Mouse (Mus musculus) pancreas, adult 10 weeks (tissue): ENCODE results near the gene Vsig1. TPM values are rescaled to one million over a fixed set of nuclear protein-coding genes. Genes with fewer than 3 reads are reported as not detected.

Experiments used
- polyA plus RNA-seq: library from polyadenylated mRNA; stranded (reverse); fragments of 350-450 nt; fragmentation: Illumina TruSeq; extraction: RNeasy Lipid Tissue Mini Kit (QIAGEN cat#74804); gene quantifications from one replicate; pipeline ENCODE4 v1.2.3, GENCODE M21; 2015; ENCODE audit warnings: low read depth, low replicate concordance; ENCODE audit not compliant: insufficient read depth

Gene Vsig1
- polyA plus RNA-seq: not detected

DNA sequence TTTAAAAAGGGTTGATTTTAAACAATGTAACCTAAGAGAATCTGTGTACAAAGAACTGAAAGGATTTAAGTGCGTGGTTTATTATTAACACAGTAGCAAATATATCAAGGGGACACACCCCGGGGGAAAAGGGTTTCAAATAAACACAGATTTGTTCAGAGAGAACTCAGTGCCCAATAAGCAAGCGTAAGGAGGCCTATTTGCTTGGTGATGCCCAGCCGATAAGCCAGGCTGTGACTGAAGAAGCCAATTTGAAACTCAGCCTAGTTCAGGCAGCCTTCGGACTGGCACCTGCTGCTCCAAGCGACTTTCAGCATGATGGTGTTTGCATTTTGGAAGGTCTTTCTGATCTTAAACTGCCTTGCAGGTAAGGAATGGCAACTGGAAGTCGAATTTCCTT is at the start of gene Vsig1:
Gene Vsig1 (plus strand): TSS at position 249 of the 400 bp plus-strand sequence.

DNA sequence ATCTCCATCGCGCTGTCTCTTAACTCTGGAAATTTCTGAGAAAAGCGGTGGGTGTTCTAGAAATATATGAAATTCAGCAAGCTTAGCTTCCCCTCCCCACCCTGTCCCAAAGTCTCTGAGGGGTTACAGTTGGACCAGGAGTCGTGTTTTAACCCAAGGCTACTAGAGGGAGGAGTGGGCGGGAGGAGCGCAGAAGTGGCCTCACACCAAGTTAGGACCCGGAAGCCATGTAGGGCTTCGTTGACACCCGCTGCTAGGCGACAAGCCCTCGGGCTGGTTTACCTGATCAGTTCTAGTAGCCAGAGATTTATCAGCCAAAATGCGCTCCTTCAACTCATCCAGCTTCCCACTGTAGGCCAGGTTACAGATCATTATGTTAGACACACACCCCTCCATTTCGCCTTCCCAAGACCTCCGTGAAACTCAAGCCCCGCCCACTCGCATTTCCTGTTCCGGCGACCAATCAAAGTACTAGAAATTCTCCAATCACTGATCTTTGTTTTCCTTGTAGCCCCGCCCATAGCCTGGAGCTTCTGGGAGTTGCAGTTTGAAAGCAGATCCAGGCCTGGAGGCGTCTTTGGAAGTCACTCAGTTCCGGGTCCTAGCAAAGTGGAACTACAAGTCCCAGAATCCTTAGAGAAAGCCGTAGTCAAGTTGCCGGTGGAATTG is 49.0 kb downstream of the Vsig1 start, which contains the start of the genes Psmd10 and Atg4a:
Gene Psmd10 (minus strand): TSS at position 457 of the 669 bp plus-strand sequence.
Gene Atg4a (plus strand): TSS at position 636 of the 669 bp plus-strand sequence.

Other genes starting within 250 kb of the Vsig1 start
- gene Mid2, start 243.0 kb upstream of the Vsig1 start, polyA plus RNA-seq: 3.0 TPM
- not detected for gene Tex13b, start 94.2 kb upstream of the Vsig1 start, polyA plus RNA-seq
- gene Psmd10, start 49.1 kb downstream of the Vsig1 start, polyA plus RNA-seq: 4.0 TPM
- gene Atg4a, start 49.3 kb downstream of the Vsig1 start, polyA plus RNA-seq: 3.4 TPM